In the genomic region with DNA sequence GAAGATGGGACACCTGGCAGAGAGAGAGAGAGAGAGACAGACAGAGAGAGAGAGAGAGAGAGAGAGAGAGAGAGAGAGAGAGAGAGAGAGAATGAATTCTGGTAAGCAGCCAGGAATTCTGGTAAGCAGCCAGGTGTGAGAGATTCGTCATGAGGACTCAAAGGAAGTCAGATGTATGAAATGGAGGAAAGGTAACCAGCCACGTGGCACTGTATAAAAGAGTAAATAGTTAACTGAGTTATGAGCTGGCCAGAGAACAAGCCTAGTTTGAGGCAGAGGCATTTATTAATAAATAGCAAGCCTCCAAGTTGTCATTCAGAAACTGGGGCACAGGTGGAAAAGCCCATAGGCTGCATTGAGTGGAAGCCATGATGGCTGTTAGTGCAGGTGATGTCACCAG, we compare ENCODE assay signal across 22 mouse cellular contexts. TPM values are rescaled to one million over a fixed set of nuclear protein-coding genes. Genes with fewer than 3 reads are reported as not detected.
DNase-seq lines count a peak whose midpoint lies in the region; ATAC-seq and TF ChIP-seq lines count a peak whose summit lies in the region.
"Had no signal": no experiment of that assay in that cellular context is flagged by ENCODE, and none has a peak within 500 bp of the region (broad histone marks: within the 10 kb centered on the region; RNA-seq: fewer than 3 reads in every experiment).

No protein-coding gene starts in this region.

- H3K4me2 ChIP-seq in kidney, embryonic 14.5 days (replicated peaks; ENCODE audit: low read depth, low read length): no peak overlapping the region
- H3K4me2 ChIP-seq: forebrain, embryonic 13.5 days; heart, embryonic 13.5 days had no signal

- intact Hi-C loops in left cerebral cortex, postnatal 14 days (cut with DNase I): no loop called here

- no peak for TF ChIP-seq POLR2A in ES-Bruce4 (IDR thresholded peaks at IDR 0.05; ENCODE audit: insufficient read depth, low read length)

- H3K27ac ChIP-seq in heart, embryonic 10.5 days: no peak overlapping the region
- no peak overlapping the region for H3K27ac ChIP-seq in kidney, embryonic 14.5 days (ENCODE audit: low read depth, low read length)
- peak overlapping the region; percentile 91 for H3K27ac ChIP-seq in ES-Bruce4 (ENCODE audit: insufficient read depth, low read length)
- H3K27ac ChIP-seq: embryonic facial prominence, embryonic 10.5 days; forebrain, embryonic 13.5 days; heart, embryonic 13.5 days had no signal

- no peak overlapping the region for H3K4me3 ChIP-seq in heart, embryonic 10.5 days
- no peak overlapping the region for H3K4me3 ChIP-seq in kidney, embryonic 14.5 days (ENCODE audit: low read length)
- no peak overlapping the region for H3K4me3 ChIP-seq in ES-Bruce4 (ENCODE audit: low read depth, low read length)
- H3K4me3 ChIP-seq: embryonic facial prominence, embryonic 10.5 days; forebrain, embryonic 13.5 days; heart, embryonic 13.5 days had no signal

- H3K36me3 ChIP-seq in heart, embryonic 10.5 days: no peaks in the 10 kb centered on the region
- H3K36me3 ChIP-seq in kidney, embryonic 14.5 days (ENCODE audit: control insufficient read depth, insufficient read depth, low read length): no peaks in the 10 kb centered on the region
- H3K36me3 ChIP-seq in ES-Bruce4 (ENCODE audit: control insufficient read depth, insufficient read depth, low read length, poor library complexity, severe bottlenecking): no peaks in the 10 kb centered on the region
- H3K36me3 ChIP-seq: embryonic facial prominence, embryonic 10.5 days; heart, embryonic 13.5 days had no signal

- peaks cover 15% of the 10 kb centered on the region for H3K4me1 ChIP-seq in heart, embryonic 10.5 days
- H3K4me1 ChIP-seq in kidney, embryonic 14.5 days (ENCODE audit: control insufficient read depth, insufficient read depth, low read length): no peaks in the 10 kb centered on the region
- no peaks in the 10 kb centered on the region for H3K4me1 ChIP-seq in ES-Bruce4 (ENCODE audit: control insufficient read depth, insufficient read depth, low read length)

- no peaks in the 10 kb centered on the region; the same call in 1 of the 2 replicates for H3K9me3 ChIP-seq in heart, embryonic 10.5 days
- H3K9me3 ChIP-seq in kidney, embryonic 14.5 days (ENCODE audit: control insufficient read depth, low read length): no peaks in the 10 kb centered on the region
- H3K9me3 ChIP-seq in ES-Bruce4 (replicated peaks; ENCODE audit: control insufficient read depth, insufficient read depth, low read length, poor library complexity, severe bottlenecking): peaks cover 34% of the 10 kb centered on the region
- H3K9me3 ChIP-seq: embryonic facial prominence, embryonic 10.5 days; forebrain, embryonic 13.5 days had no signal

- no peaks in the 10 kb centered on the region for H3K27me3 ChIP-seq in heart, embryonic 10.5 days (ENCODE audit: insufficient read depth, poor library complexity, severe bottlenecking)
- no peaks in the 10 kb centered on the region for H3K27me3 ChIP-seq in kidney, embryonic 14.5 days (ENCODE audit: control insufficient read depth, insufficient read depth, low read length)
- H3K27me3 ChIP-seq in ES-Bruce4 (ENCODE audit: control insufficient read depth, insufficient read depth, low read length, poor library complexity, severe bottlenecking): no peaks in the 10 kb centered on the region
- H3K27me3 ChIP-seq: forebrain, embryonic 13.5 days; heart, embryonic 13.5 days had no signal

- TF ChIP-seq EP300 in ES-Bruce4 (IDR thresholded peaks at IDR 0.05; ENCODE audit: insufficient read depth, low read depth, low read length): no peak

- peak; percentile 59 for DNase-seq in heart, adult 11 months
- no peak for DNase-seq in heart, embryonic 10.5 days (ENCODE audit: low spot score)
- peak; percentile 90 for DNase-seq in kidney, adult 9 months
- DNase-seq in kidney, postnatal 25 days: peak; percentile 48 to 55
- no peak for DNase-seq in adrenal gland, postnatal 10 days
- no peak for DNase-seq in left cerebral cortex, postnatal 14 days (ENCODE audit: low spot score in 2 of 2)
- DNase-seq: adrenal gland, postnatal 25 days; B cell, adult 2 months; cerebellum, adult 18-20 months; cerebellum, postnatal 10 days; forebrain, postnatal 0 days; gastrocnemius, postnatal 14 days; heart, postnatal 36 days had no signal

- TF ChIP-seq CTCF in ES-Bruce4 (IDR thresholded peaks at IDR 0.05; ENCODE audit: low read depth, low read length): no peak

- WGBS in heart, embryonic 10.5 days: 60% methylated on average over 2 of the region's 2 CpGs
- WGBS in kidney, embryonic 14.5 days: 64% methylated on average over 2 of the region's 2 CpGs

- no peak overlapping the region for H3K9ac ChIP-seq in kidney, embryonic 14.5 days (ENCODE audit: low read depth, low read length)
- no peak overlapping the region for H3K9ac ChIP-seq in ES-Bruce4 (ENCODE audit: low read depth, poor library complexity, severe bottlenecking)
- H3K9ac ChIP-seq: forebrain, embryonic 13.5 days; forebrain, postnatal 0 days; heart, embryonic 13.5 days had no signal

- ATAC-seq in kidney, embryonic 14.5 days (ENCODE audit: low FRiP score, low TSS enrichment): no peak
- ATAC-seq: CD4-positive, CD25-positive, alpha-beta regulatory T cell, adult 4 months; forebrain, embryonic 13.5 days; forebrain, postnatal 0 days had no signal

RNA-seq across cellular contexts. Expression of a gene that starts 30.6 kb away (rescaled TPM):
- 26.3 and 29.1 TPM in 2 replicates for polyA plus RNA-seq in heart, embryonic 10.5 days (2016; fragmentation: Nextera tagmentation; extraction: Ambion mirVana)
- 17.9 and 32.5 TPM in 2 replicates for polyA plus RNA-seq in kidney, embryonic 14.5 days (2014; fragmentation: Nextera tagmentation; extraction: Ambion mirVana)
- polyA plus RNA-seq in ES-Bruce4 (2011; ENCODE audit: insufficient read depth, insufficient read length, low read depth, missing spikeins): 21.3 and 22.4 TPM in 2 replicates
- total RNA-seq in adrenal gland, postnatal 10 days (2021): 10 to 100 TPM; 67.7 to 74.7 TPM
- 10 to 100 TPM; 45.2 to 50.3 TPM for total RNA-seq in left cerebral cortex, postnatal 14 days (2021)

RNA-seq across cellular contexts. Expression of a gene that starts 44.8 kb away (rescaled TPM):
- 0.20 TPM in 1 of 2 replicates, not detected in the other for polyA plus RNA-seq in heart, embryonic 10.5 days (2016; fragmentation: Nextera tagmentation; extraction: Ambion mirVana)
- not detected in 2 replicates for polyA plus RNA-seq in kidney, embryonic 14.5 days (2014; fragmentation: Nextera tagmentation; extraction: Ambion mirVana)
- polyA plus RNA-seq in ES-Bruce4 (2011; ENCODE audit: insufficient read depth, insufficient read length, low read depth, missing spikeins): not detected in 2 replicates
- total RNA-seq in adrenal gland, postnatal 10 days (2021): not detected
- total RNA-seq in left cerebral cortex, postnatal 14 days (2021): under 1 TPM; 0.27 to 0.64 TPM
- total RNA-seq: adrenal gland, adult 18-20 months; adrenal gland, postnatal 25 days; forebrain, postnatal 0 days; gastrocnemius, adult 18-20 months; gastrocnemius, postnatal 14 days; heart, postnatal 36 days had no signal
- polyA plus RNA-seq: CD4-positive, CD25-positive, alpha-beta regulatory T cell, adult 4 months; embryonic facial prominence, embryonic 10.5 days; forebrain, embryonic 13.5 days; forebrain, postnatal 0 days; heart, embryonic 13.5 days; hindbrain, embryonic 11.5 days had no signal

Comparison
In these comparisons a context has a peak if more than half of its experiments do, and no peak if none do; other contexts are left out.
1. DNase-seq: peak in heart, adult 11 months (single experiment), kidney, adult 9 months (single experiment) and kidney, postnatal 25 days (2 of 2); none in heart, embryonic 10.5 days (single experiment), adrenal gland, postnatal 10 days (single experiment) and left cerebral cortex, postnatal 14 days (0 of 2).